Mouse (Mus musculus): ENCODE measurements at regions not wholly inside any gene's neighbourhood (a gene's known extent, or its start where the extent isn't known, plus 50 kb on each side); places are given as distances from the start of the nearest gene placed in this dataset.

- TF ChIP-seq CTCF (IDR thresholded peaks at IDR 0.05; ENCODE audit: borderline replicate concordance, extremely low read depth, insufficient read depth, insufficient read length), result no peak
- DNase-seq (ENCODE audit: low read depth), result peak; percentile 88
These were observed 187.9 kb downstream of the Dusp6 start for GRCm38 (mm10) chr10:99450714-99451625.

- TF ChIP-seq POLR2A (IDR thresholded peaks at IDR 0.05; ENCODE audit: borderline replicate concordance, extremely low read depth, insufficient read depth, insufficient read length, poor library complexity, severe bottlenecking), result no peak
- TF ChIP-seq CTCF (IDR thresholded peaks at IDR 0.05; ENCODE audit: borderline replicate concordance, extremely low read depth, insufficient read depth, insufficient read length), result no peak
- peak; percentile 57 for DNase-seq (ENCODE audit: low read depth)
These were observed 188.8 kb downstream of the Dusp6 start for GRCm38 (mm10) chr10:99451639-99452417.

GRCm38 (mm10) chr10:99456180-99456579 is 193.1 kb downstream of the Dusp6 start:
- no peak for DNase-seq (ENCODE audit: low read depth)
- no peak for TF ChIP-seq POLR2A (IDR thresholded peaks at IDR 0.05; ENCODE audit: borderline replicate concordance, extremely low read depth, insufficient read depth, insufficient read length, poor library complexity, severe bottlenecking)
- no peak for TF ChIP-seq CTCF (IDR thresholded peaks at IDR 0.05; ENCODE audit: borderline replicate concordance, extremely low read depth, insufficient read depth, insufficient read length)

DNA sequence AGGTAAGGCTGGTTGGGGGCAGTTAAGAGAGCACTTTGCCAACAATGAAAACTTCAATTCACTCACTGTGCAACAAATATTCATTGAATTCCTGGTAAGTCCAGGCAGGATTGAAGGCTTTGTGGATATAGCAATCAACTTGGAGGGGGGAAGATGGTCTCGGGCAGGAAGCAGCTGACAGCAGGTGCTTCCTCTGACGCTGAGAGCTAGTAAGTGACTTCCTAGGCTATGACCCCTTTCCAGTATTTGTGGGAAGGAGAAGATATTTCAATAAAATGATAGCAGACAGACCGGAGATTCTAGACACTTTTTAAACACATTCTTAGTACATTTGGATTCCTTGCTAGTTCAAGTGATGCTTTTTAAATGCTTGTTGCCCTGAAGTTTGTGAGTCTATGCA is 195.0 kb downstream of the Dusp6 start:
- TF ChIP-seq POLR2A (IDR thresholded peaks at IDR 0.05; ENCODE audit: borderline replicate concordance, extremely low read depth, insufficient read depth, insufficient read length, poor library complexity, severe bottlenecking), result no peak
- DNase-seq (ENCODE audit: low read depth), result no peak

GRCm38 (mm10) chr10:99459171-99459660 is 196.2 kb downstream of the Dusp6 start:
- no peak for DNase-seq (ENCODE audit: low read depth)
- no peak for TF ChIP-seq CTCF (IDR thresholded peaks at IDR 0.05; ENCODE audit: borderline replicate concordance, extremely low read depth, insufficient read depth, insufficient read length)
- no peak for TF ChIP-seq POLR2A (IDR thresholded peaks at IDR 0.05; ENCODE audit: borderline replicate concordance, extremely low read depth, insufficient read depth, insufficient read length, poor library complexity, severe bottlenecking)

GRCm38 (mm10) chr10:99459823-99460361 is 196.9 kb downstream of the Dusp6 start:
- no peak for DNase-seq (ENCODE audit: low read depth)
- TF ChIP-seq CTCF (IDR thresholded peaks at IDR 0.05; ENCODE audit: borderline replicate concordance, extremely low read depth, insufficient read depth, insufficient read length) (peak; percentile 40; the same call in 1 of the 2 replicates), POLR2A (IDR thresholded peaks at IDR 0.05; ENCODE audit: borderline replicate concordance, extremely low read depth, insufficient read depth, insufficient read length, poor library complexity, severe bottlenecking) (no peak)

DNA sequence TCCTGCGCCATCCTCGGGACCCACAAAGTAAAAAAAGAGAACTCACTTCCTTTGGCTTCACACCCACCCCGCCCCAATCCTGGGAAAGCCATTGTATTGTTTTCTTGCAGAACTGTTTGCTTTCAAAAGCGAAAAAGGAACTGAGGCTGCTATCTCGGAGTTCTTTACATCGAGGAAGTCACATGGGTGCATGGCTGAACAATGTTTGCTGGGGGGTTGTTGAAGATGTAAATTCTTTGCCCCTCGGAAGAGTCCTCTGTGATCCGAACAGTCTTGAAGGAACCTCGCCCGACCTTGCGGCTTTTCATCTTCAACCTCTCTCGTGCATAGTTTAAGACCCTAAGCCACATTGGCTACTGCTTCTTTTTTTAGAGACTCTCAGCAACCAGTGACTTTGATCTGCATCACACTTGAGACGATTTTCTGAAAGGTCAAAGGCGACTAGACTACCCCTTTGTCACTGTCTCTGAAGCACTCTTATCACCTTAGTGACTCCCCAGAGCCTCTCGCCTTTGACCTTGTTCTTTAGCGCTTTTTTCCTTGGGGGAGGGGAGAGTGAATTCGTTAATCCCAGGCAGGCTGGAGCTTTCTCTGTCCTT is 197.9 kb downstream of the Dusp6 start:
- TF ChIP-seq POLR2A (IDR thresholded peaks at IDR 0.05; ENCODE audit: borderline replicate concordance, extremely low read depth, insufficient read depth, insufficient read length, poor library complexity, severe bottlenecking), result no peak
- no peak for TF ChIP-seq CTCF (IDR thresholded peaks at IDR 0.05; ENCODE audit: borderline replicate concordance, extremely low read depth, insufficient read depth, insufficient read length)
- peak; percentile 62 for DNase-seq (ENCODE audit: low read depth)

DNA sequence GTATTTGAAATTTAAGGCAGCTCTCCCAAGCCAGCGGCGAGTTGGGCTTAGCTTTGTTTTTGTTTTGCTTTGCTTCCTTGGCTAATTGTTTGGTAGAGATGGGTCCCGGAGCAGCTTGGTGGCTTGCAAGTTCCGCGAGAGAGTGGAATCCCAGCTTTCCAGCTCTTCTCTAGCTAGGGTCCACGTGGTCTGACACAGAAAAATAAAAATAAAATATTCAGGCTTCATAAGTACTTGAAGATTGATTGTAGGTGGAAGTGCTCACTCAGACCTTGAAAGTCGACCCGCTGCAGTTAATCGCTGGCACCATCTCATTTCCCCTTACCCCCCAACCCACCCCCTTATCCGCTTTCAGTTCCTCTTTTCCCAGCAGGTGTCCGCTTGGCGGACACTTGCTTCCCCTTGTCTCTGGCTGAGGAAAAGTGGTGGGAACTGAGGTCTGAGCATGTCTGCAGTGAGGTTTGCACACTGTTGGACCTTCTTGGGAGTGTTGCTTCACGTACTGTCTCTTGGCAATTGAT is 198.5 kb downstream of the Dusp6 start:
- TF ChIP-seq POLR2A (IDR thresholded peaks at IDR 0.05; ENCODE audit: borderline replicate concordance, extremely low read depth, insufficient read depth, insufficient read length, poor library complexity, severe bottlenecking) (no peak), CTCF (IDR thresholded peaks at IDR 0.05; ENCODE audit: borderline replicate concordance, extremely low read depth, insufficient read depth, insufficient read length) (no peak)
- DNase-seq (ENCODE audit: low read depth), result no peak

DNA sequence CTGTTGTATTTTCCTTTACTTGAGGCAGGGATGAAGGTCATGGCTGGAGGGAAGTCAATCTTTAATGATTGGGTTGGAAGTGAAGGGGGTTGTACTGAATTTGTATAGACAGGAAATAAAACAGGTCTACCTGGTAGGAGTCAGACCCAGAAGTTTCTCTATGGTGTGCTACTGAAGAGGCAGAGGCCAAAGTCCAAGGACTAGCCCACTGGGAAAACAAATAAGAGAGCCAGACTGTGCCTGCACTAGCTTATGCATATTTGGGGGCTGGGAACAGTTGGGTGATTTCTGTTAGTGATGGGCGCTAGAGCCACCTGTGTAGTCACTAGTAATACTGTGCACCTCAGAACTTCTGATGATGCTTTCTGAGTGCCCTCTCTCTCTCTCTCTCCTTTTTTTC is 203.7 kb downstream of the Dusp6 start:
- DNase-seq (ENCODE audit: low read depth), result no peak
- TF ChIP-seq POLR2A (IDR thresholded peaks at IDR 0.05; ENCODE audit: borderline replicate concordance, extremely low read depth, insufficient read depth, insufficient read length, poor library complexity, severe bottlenecking), result no peak
- no peak for TF ChIP-seq CTCF (IDR thresholded peaks at IDR 0.05; ENCODE audit: borderline replicate concordance, extremely low read depth, insufficient read depth, insufficient read length)

DNA sequence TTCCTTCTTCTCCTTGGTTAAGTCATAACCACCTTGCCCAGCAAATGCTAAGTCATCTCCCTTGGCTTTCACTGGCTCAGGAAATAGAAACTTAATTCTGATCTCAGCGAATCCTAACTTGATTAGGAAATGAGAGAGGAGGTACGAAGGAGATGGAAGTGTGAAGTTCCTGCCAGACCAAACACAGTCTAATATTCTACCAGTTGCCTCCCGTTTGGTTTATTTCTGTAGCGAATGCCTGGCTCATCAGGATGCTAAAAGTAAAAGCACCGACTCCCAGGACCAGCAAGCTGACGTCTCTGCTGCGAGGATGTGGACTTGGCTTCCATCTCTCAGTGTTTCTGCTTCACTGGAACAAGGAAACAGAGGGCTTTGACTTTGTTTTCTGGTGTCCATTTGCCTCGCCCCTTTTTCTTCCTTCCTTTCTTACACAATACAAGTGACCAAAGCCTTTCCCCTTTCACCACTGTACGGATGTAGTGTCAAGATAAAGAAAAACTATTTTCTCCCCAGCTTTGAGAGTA is 204.3 kb downstream of the Dusp6 start:
- no peak for DNase-seq (ENCODE audit: low read depth)
- no peak for TF ChIP-seq POLR2A (IDR thresholded peaks at IDR 0.05; ENCODE audit: borderline replicate concordance, extremely low read depth, insufficient read depth, insufficient read length, poor library complexity, severe bottlenecking)
- no peak for TF ChIP-seq CTCF (IDR thresholded peaks at IDR 0.05; ENCODE audit: borderline replicate concordance, extremely low read depth, insufficient read depth, insufficient read length)

DNA sequence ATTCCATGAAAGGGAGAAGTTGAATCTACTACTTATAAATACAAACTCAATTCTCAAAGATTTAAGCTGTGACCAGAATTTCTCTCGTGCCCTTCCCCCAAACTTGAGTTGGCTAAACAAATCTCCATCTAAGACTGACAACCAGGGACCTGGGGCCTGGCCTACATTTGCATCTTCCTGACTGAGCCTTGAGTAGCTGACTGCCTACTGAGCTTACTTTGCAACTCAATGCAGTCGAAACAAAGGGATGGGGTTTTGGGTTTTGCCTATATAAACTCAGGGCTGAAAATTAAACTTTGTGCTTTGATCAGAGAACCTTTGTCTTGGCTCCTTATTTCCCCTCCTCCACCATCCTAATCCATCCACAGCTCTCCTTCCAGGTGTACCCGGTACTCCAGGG is 205.9 kb downstream of the Dusp6 start:
- DNase-seq (ENCODE audit: low read depth), result no peak
- TF ChIP-seq POLR2A (IDR thresholded peaks at IDR 0.05; ENCODE audit: borderline replicate concordance, extremely low read depth, insufficient read depth, insufficient read length, poor library complexity, severe bottlenecking) (no peak), CTCF (IDR thresholded peaks at IDR 0.05; ENCODE audit: borderline replicate concordance, extremely low read depth, insufficient read depth, insufficient read length) (no peak)
